Mouse (Mus musculus) neutrophil, adult 65 days (primary cell): ENCODE data around the gene Cct7. TPM values are rescaled to one million over a fixed set of nuclear protein-coding genes. Genes with fewer than 3 reads are reported as not detected.

Source experiments
- total RNA-seq: library from RNA; stranded (reverse); gene quantifications from 2 replicates; pipeline ENCODE4 v1.2.4, GENCODE M21; 2023

The Cct7 gene
- 74.0 and 99.8 TPM in 2 replicates for total RNA-seq

GRCm38 (mm10) chr6:85450697-85451663 is at the start of gene Cct7:
Cct7 (plus strand) TSS chr6:85451514.

DNA sequence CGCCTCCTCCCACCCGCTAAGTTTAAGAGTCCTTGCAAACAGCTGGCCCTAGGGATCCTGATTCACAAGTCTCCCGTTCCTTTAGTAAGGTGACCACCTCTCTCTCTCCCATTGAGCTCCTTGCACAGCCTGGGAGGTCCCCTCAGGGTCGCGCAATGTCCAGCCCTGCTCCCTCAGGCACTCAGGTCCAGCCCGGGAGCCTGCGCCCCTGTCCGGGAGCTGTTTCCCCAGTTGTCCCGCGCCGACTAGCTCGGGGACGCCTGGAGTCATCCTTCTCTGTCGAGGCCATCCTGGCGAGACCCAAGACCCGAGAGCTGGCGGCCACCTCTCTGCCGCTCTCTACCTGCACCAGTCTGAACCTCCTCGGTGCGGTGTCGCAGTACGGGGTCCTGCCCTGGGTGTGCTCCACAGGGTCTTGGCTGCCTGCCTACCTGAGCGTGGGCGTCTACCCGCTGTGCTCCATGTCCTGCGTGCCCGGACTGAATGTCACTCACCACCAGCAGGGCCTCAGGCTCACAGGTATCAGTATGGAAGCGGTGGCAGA is 27.4 kb upstream of the Cct7 start, which contains the start of gene Noto:
Noto (plus strand) TSS at position 51 of the 544 bp plus-strand sequence.

DNA sequence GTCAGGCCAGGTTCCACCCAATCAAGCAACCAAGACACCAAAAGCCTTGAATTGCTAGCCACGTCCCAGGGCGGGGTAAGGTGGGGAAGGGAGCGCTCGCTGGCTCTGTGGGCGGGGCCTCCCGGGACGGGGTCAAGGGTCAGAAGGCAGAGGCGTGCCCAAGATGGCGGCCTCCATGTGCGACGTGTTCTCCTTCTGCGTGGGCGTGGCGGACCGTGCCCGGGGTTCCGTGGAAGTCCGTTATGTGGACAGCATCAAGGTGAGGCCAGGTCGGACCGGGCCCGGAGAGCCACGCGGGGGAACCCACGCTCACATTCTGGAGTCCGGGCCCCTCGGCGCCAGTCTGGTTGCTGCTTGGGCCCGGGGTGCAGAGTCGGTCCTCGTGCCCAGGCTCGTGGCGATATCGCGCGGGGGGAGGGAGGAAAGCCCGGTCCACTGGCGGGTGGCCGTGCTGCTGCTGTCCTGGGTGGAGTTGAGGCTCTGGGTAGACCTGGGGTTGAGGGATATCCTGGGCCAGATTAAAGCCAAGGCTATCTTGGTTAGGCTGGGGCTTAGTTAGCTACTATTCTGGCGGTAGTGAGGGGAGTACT is 19.4 kb upstream of the Cct7 start, which contains the start of gene Smyd5:
Smyd5 (plus strand) TSS at position 148 of the 590 bp plus-strand sequence.

GRCm38 (mm10) chr6:85451664-85452410 is 523 bp downstream of the Cct7 start, which contains the start of gene Pradc1:
Pradc1 (minus strand) TSS chr6:85451970.

DNA sequence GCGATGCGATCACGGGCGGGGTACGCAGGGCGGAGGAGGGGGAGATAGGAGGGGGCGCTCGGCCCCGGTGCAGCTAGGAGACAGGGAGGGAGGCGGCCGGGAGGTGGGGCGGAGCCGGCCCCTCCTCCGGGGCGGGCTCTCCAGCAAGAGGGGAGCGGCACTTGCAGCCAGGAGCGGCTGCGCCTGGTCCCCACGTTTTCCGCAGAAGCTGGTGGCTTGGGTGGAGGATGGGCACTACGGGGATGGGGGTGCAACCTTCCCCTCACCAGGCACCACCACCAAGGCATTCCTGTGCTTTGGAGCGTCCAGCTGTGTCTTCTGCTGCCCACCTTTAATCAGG is 51.6 kb downstream of the Cct7 start, which contains the start of gene Fbxo41:
Fbxo41 (minus strand) TSS at position 84 of the 340 bp plus-strand sequence.

DNA sequence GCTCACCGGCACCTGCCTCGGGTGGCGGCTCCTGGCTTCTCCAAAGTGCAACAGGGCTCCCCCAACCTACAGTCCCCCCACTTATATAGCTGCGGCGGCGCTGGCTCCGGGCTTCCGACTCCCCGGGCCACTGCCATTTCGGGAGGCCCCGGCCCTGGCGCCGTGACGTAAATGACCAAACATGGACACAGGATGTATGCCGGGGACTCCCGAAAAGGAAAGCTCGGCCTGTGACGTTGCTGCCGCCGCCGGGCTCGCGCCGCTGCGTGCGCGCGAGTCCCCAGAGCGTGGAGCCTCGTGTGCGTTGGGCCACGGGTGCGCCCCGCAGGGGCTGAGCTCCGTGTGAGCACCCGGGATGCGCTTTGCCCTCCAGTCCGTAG is 62.2 kb downstream of the Cct7 start, which contains the start of gene Egr4:
Egr4 (minus strand) TSS at position 59 of the 380 bp plus-strand sequence.

Other genes starting within 250 kb of the Cct7 start
- gene Sfxn5, start 118.1 kb upstream of the Cct7 start, total RNA-seq: 107 and 155 TPM in 2 replicates
- 16.8 and 20.9 TPM in 2 replicates for gene Rab11fip5, start 76.9 kb upstream of the Cct7 start, total RNA-seq
- not detected in 2 replicates for gene Noto, start 27.6 kb upstream of the Cct7 start, total RNA-seq
- 6.6 and 8.5 TPM in 2 replicates for gene Smyd5, start 19.5 kb upstream of the Cct7 start, total RNA-seq
- gene Pradc1, start 456 bp downstream of the Cct7 start, total RNA-seq: 15.2 and 18.2 TPM in 2 replicates
- gene Fbxo41, start 51.5 kb downstream of the Cct7 start, total RNA-seq: not detected in 2 replicates
- not detected in 2 replicates for gene Egr4, start 62.1 kb downstream of the Cct7 start, total RNA-seq
- 6.1 and 8.6 TPM in 2 replicates for gene Alms1, start 136.0 kb downstream of the Cct7 start, total RNA-seq